Mouse (Mus musculus) monocyte, adult 2 months (primary cell): ENCODE data around the gene Zfp791.
"Not testable (repeated sequence)": the region's sequence is repeated elsewhere in the genome, so short reads cannot be mapped to it uniquely, and the experiment has no call there.

Experiments used
- DNase-seq, 2 experiments: peaks; one replicate each; pipeline ENCODE4 v3.0.0; 2022; ENCODE audit warnings: low spot score in 2 of 2, low read depth in 1 of 2

Zfp791 gene

GRCm38 (mm10) chr8:85122995-85123394, at the start of gene Zfp791:
TSS of gene Zfp791 (minus strand) at chr8:85123095.
- DNase-seq = no peak

- no peak for DNase-seq
These were observed 48.4 kb upstream of the Zfp791 start for GRCm38 (mm10) chr8:85171291-85171690.

GRCm38 (mm10) chr8:85151624-85152023, 28.7 kb upstream of the Zfp791 start, which contains the start of gene Cks1brt:
TSS of gene Cks1brt (plus strand) at chr8:85151924.
- no peak for DNase-seq

- peak; percentile 15 to 34 for DNase-seq
These were observed 19.6 kb upstream of the Zfp791 start for GRCm38 (mm10) chr8:85142516-85142915.

GRCm38 (mm10) chr8:85135690-85136089, 12.8 kb upstream of the Zfp791 start:
- not testable (repeated sequence) for DNase-seq

GRCm38 (mm10) chr8:85132335-85132734, 9.4 kb upstream of the Zfp791 start:
- no peak for DNase-seq

GRCm38 (mm10) chr8:85123691-85124090, 796 bp upstream of the Zfp791 start:
- no peak for DNase-seq

GRCm38 (mm10) chr8:85120251-85120650, 2.6 kb downstream of the Zfp791 start:
- not testable (repeated sequence) for DNase-seq

- no peak for DNase-seq
These were observed 3.6 kb downstream of the Zfp791 start for GRCm38 (mm10) chr8:85119052-85119981.

GRCm38 (mm10) chr8:85116984-85117383, 5.9 kb downstream of the Zfp791 start:
- DNase-seq = no peak

- DNase-seq = no peak
These were observed 7.4 kb downstream of the Zfp791 start for GRCm38 (mm10) chr8:85115501-85115900.

GRCm38 (mm10) chr8:85113241-85113640, 9.7 kb downstream of the Zfp791 start:
- DNase-seq = no peak

- DNase-seq = no peak
These were observed 22.7 kb downstream of the Zfp791 start for GRCm38 (mm10) chr8:85100076-85100665.

- no peak for DNase-seq
These were observed 26.0 kb downstream of the Zfp791 start for GRCm38 (mm10) chr8:85096850-85097249.

GRCm38 (mm10) chr8:85096196-85096595, 26.7 kb downstream of the Zfp791 start:
- DNase-seq = no peak

GRCm38 (mm10) chr8:85095566-85095965, 27.3 kb downstream of the Zfp791 start:
- DNase-seq = no peak

GRCm38 (mm10) chr8:85095051-85095450, 27.8 kb downstream of the Zfp791 start:
- no peak for DNase-seq

GRCm38 (mm10) chr8:85091526-85092090, 31.3 kb downstream of the Zfp791 start:
- no peak for DNase-seq

- DNase-seq = no peak
These were observed 32.0 kb downstream of the Zfp791 start for GRCm38 (mm10) chr8:85090856-85091255.

- no peak for DNase-seq
These were observed 34.1 kb downstream of the Zfp791 start for GRCm38 (mm10) chr8:85088771-85089170.

GRCm38 (mm10) chr8:85086238-85086637, 36.7 kb downstream of the Zfp791 start:
- DNase-seq = no peak

GRCm38 (mm10) chr8:85084633-85085032, 38.3 kb downstream of the Zfp791 start:
- DNase-seq = peak; percentile 39 to 50
